Mouse (Mus musculus) ES-Bruce4 (cell line): Measurements from ENCODE around the gene Dnajc28.

ENCODE experiments used
- CTCF ChIP-seq: IDR thresholded peaks from one replicate; pipeline ENCODE4 v1.8.1; 2011; ENCODE audit warnings: low read depth, low read length
- POLR2A ChIP-seq: IDR thresholded peaks from one replicate; pipeline ENCODE4 v1.8.1; 2011; ENCODE audit warnings: low read length; ENCODE audit not compliant: insufficient read depth

- no peak for TF ChIP-seq POLR2A
- no peak for TF ChIP-seq CTCF
These were observed 6.3 kb downstream of the Dnajc28 start for GRCm38 (mm10) chr16:91612525-91612924.
